Mouse (Mus musculus) ES-Bruce4 (cell line): ENCODE data around the gene Gm13288. TPM values are rescaled to one million over a fixed set of nuclear protein-coding genes. Genes with fewer than 3 reads are reported as not detected.
"Not testable (repeated sequence)": the region's sequence is repeated elsewhere in the genome, so short reads cannot be mapped to it uniquely, and the experiment has no call there.

Source experiments
- H3K27ac ChIP-seq: 2 replicates; pipeline ENCODE4 v1.5.1; 2012; ENCODE audit warnings: low read length, inconsistent platforms; ENCODE audit not compliant: insufficient read depth
- H3K27me3 ChIP-seq: 2 replicates; pipeline ENCODE4 v1.6.1; 2012; ENCODE audit warnings: mild to moderate bottlenecking, low read length, inconsistent platforms; ENCODE audit not compliant: control insufficient read depth, poor library complexity, insufficient read depth, severe bottlenecking
- H3K36me3 ChIP-seq: 2 replicates; pipeline ENCODE4 v1.6.1; 2012; ENCODE audit warnings: inconsistent platforms, mild to moderate bottlenecking, low read length, moderate library complexity; ENCODE audit not compliant: control insufficient read depth, poor library complexity, insufficient read depth, severe bottlenecking
- H3K4me1 ChIP-seq: one replicate; pipeline ENCODE4 v1.8.1; 2011; ENCODE audit warnings: low read length; ENCODE audit not compliant: control insufficient read depth, insufficient read depth
- H3K4me3 ChIP-seq: 2 replicates; pipeline ENCODE4 v1.5.1; 2011; ENCODE audit warnings: low read depth, mild to moderate bottlenecking, low read length
- H3K9ac ChIP-seq: 2 replicates; pipeline ENCODE4 v1.6.1; 2012; ENCODE audit warnings: low read depth, mild to moderate bottlenecking, inconsistent platforms; ENCODE audit not compliant: poor library complexity, severe bottlenecking
- H3K9me3 ChIP-seq: replicated peaks from 2 replicates; pipeline ENCODE4 v1.6.1; 2012; ENCODE audit warnings: mild to moderate bottlenecking, low read length, inconsistent platforms; ENCODE audit not compliant: control insufficient read depth, poor library complexity, insufficient read depth, severe bottlenecking
- CTCF ChIP-seq: IDR thresholded peaks from one replicate; pipeline ENCODE4 v1.8.1; 2011; ENCODE audit warnings: low read depth, low read length
- EP300 ChIP-seq: IDR thresholded peaks from 2 replicates; pipeline ENCODE4 v1.6.1; 2011; ENCODE audit warnings: low read depth, low read length; ENCODE audit not compliant: insufficient read depth
- POLR2A ChIP-seq: IDR thresholded peaks from one replicate; pipeline ENCODE4 v1.8.1; 2011; ENCODE audit warnings: low read length; ENCODE audit not compliant: insufficient read depth
- polyA plus RNA-seq: library from polyadenylated mRNA; stranded (reverse); fragments of >200 nt; gene quantifications from 2 replicates; pipeline ENCODE4 v1.2.4, GENCODE M21; 2011; ENCODE audit warnings: low read depth; ENCODE audit not compliant: missing spikeins, insufficient read depth, insufficient read length

The Gm13288 gene
- polyA plus RNA-seq, 1 experiment: not detected

- TF ChIP-seq EP300 (no peak), CTCF (no peak), POLR2A (no peak)
- no peaks in the 10 kb centered on the region for H3K27me3 ChIP-seq
- H3K4me1 ChIP-seq: no peaks in the 10 kb centered on the region
- no peaks in the 10 kb centered on the region for H3K36me3 ChIP-seq
- H3K27ac ChIP-seq: no peak within 1 kb of the TSS
- no peak within 1 kb of the TSS for H3K4me3 ChIP-seq
- no peak within 1 kb of the TSS for H3K9ac ChIP-seq
- no peaks in the 10 kb centered on the region for H3K9me3 ChIP-seq
These were observed 10.6 kb downstream of the Gm13288 start, which contains the start of gene Ifna7 for GRCm38 (mm10) chr4:88815928-88816327. Ifna7 (plus strand) TSS chr4:88816228.

GRCm38 (mm10) chr4:88819659-88820058 lies 14.3 kb downstream of the Gm13288 start, which contains the start of gene Ifna11:
Ifna11 (plus strand) TSS chr4:88819959.
- Histone ChIP-seq H3K4me1 (no peaks in the 10 kb centered on the region), H3K4me3 (no peak within 1 kb of the TSS), H3K36me3 (no peaks in the 10 kb centered on the region), H3K9ac (no peak within 1 kb of the TSS), H3K27me3 (no peaks in the 10 kb centered on the region), H3K9me3 (no peaks in the 10 kb centered on the region), H3K27ac (no peak within 1 kb of the TSS)
- TF ChIP-seq CTCF: no peak
- TF ChIP-seq EP300: no peak
- no peak for TF ChIP-seq POLR2A

GRCm38 (mm10) chr4:88822995-88823394 lies 17.7 kb downstream of the Gm13288 start:
- no peak for TF ChIP-seq EP300
- no peak for TF ChIP-seq CTCF
- TF ChIP-seq POLR2A: no peak
- Histone ChIP-seq H3K9me3 (no peaks in the 10 kb centered on the region), H3K4me3 (no peak overlapping the region), H3K27ac (no peak overlapping the region), H3K36me3 (no peaks in the 10 kb centered on the region), H3K27me3 (no peaks in the 10 kb centered on the region), H3K9ac (no peak overlapping the region), H3K4me1 (no peaks in the 10 kb centered on the region)

- H3K4me3 ChIP-seq, H3K36me3 ChIP-seq, H3K9ac ChIP-seq, H3K27me3 ChIP-seq, H3K4me1 ChIP-seq, H3K27ac ChIP-seq, H3K9me3 ChIP-seq: not testable (repeated sequence)
These were observed 21.8 kb downstream of the Gm13288 start, which contains the start of gene Ifna6 for GRCm38 (mm10) chr4:88827116-88827515. Ifna6 (plus strand) TSS chr4:88827416.

- H3K9me3 ChIP-seq: peaks cover 4% of the 10 kb centered on the region
- H3K27ac ChIP-seq: no peak overlapping the region
- TF ChIP-seq CTCF (no peak), POLR2A (no peak), EP300 (no peak)
- no peaks in the 10 kb centered on the region for H3K36me3 ChIP-seq
- H3K9ac ChIP-seq: no peak overlapping the region
- H3K4me1 ChIP-seq: no peaks in the 10 kb centered on the region
- no peaks in the 10 kb centered on the region for H3K27me3 ChIP-seq
- no peak overlapping the region for H3K4me3 ChIP-seq
These were observed 25.2 kb downstream of the Gm13288 start for GRCm38 (mm10) chr4:88830523-88830922.

GRCm38 (mm10) chr4:88835225-88835624 lies 29.9 kb downstream of the Gm13288 start, which contains the start of gene Ifna5:
Ifna5 (plus strand) TSS chr4:88835525.
- not testable (repeated sequence) for H3K4me1 ChIP-seq, H3K4me3 ChIP-seq, H3K9ac ChIP-seq, H3K9me3 ChIP-seq, H3K36me3 ChIP-seq, H3K27me3 ChIP-seq, H3K27ac ChIP-seq
